Mouse (Mus musculus): Measurements from ENCODE around the gene Chchd6. TPM values are rescaled to one million over a fixed set of nuclear protein-coding genes. Genes with fewer than 3 reads are reported as not detected.

Chchd6 gene
- polyA plus RNA-seq, 1 experiment from 2014 or later: 56.5 TPM

GRCm38 (mm10) chr6:89452356-89452755, 143.1 kb downstream of the Chchd6 start:
- Histone ChIP-seq H3K27me3 (ENCODE audit: control insufficient read depth, insufficient read depth, low read length) (no peaks in the 10 kb centered on the region), H3K4me2 (ENCODE audit: low read length) (no peak overlapping the region), H3K4me3 (ENCODE audit: control insufficient read depth in 1 of 2, insufficient read depth in 1 of 2, low read depth in 1 of 2, low read length in 2 of 2) (no peak overlapping the region), H3K9me3 (ENCODE audit: control insufficient read depth, low read length) (no peaks in the 10 kb centered on the region), H3K4me1 (ENCODE audit: control insufficient read depth in 2 of 2, insufficient read depth in 2 of 2, low read length in 2 of 2) (peaks cover 17 to 35% of the 10 kb centered on the region in 2 experiments), H3K36me3 (ENCODE audit: control insufficient read depth, insufficient read depth, low read length) (no peaks in the 10 kb centered on the region), H3K27ac (replicated peaks in 1 of 2; ENCODE audit: control insufficient read depth in 1 of 2, insufficient read depth in 1 of 2, low read depth in 2 of 2, low read length in 2 of 2) (no peak overlapping the region), H3K9ac (ENCODE audit: low read length) (no peak overlapping the region)
- no peak for ATAC-seq (ENCODE audit: insufficient number of reproducible peaks, insufficient read depth, low FRiP score, low read depth)
- WGBS: 67% methylated on average over 6 of the region's 6 CpGs

- Histone ChIP-seq H3K36me3 (ENCODE audit: control insufficient read depth, insufficient read depth, low read length) (no peaks in the 10 kb centered on the region), H3K4me3 (ENCODE audit: control insufficient read depth in 1 of 2, insufficient read depth in 1 of 2, low read depth in 1 of 2, low read length in 2 of 2) (no peak overlapping the region), H3K9me3 (ENCODE audit: control insufficient read depth, low read length) (no peaks in the 10 kb centered on the region), H3K9ac (ENCODE audit: low read length) (no peak overlapping the region), H3K27me3 (ENCODE audit: control insufficient read depth, insufficient read depth, low read length) (no peaks in the 10 kb centered on the region), H3K4me2 (ENCODE audit: low read length) (no peak overlapping the region), H3K27ac (replicated peaks in 1 of 2; ENCODE audit: control insufficient read depth in 1 of 2, insufficient read depth in 1 of 2, low read depth in 2 of 2, low read length in 2 of 2) (no peak overlapping the region), H3K4me1 (ENCODE audit: control insufficient read depth in 2 of 2, insufficient read depth in 2 of 2, low read length in 2 of 2) (peaks cover 2 to 10% of the 10 kb centered on the region in 2 experiments; a peak in 2 of 4 replicates)
- no peak for ATAC-seq (ENCODE audit: insufficient number of reproducible peaks, insufficient read depth, low FRiP score, low read depth)
- 65% methylated on average over 3 of the region's 3 CpGs for WGBS
These were observed 146.7 kb downstream of the Chchd6 start for GRCm38 (mm10) chr6:89448736-89449135.

- 90% methylated on average over 4 of the region's 4 CpGs for WGBS
- no peaks in the 10 kb centered on the region for H3K9me3 ChIP-seq (ENCODE audit: control insufficient read depth, low read length)
- H3K27me3 ChIP-seq (ENCODE audit: control insufficient read depth, insufficient read depth, low read length): no peaks in the 10 kb centered on the region
- no peak for ATAC-seq (ENCODE audit: insufficient number of reproducible peaks, insufficient read depth, low FRiP score, low read depth)
- no peak overlapping the region for H3K27ac ChIP-seq (replicated peaks in 1 of 2; ENCODE audit: control insufficient read depth in 1 of 2, insufficient read depth in 1 of 2, low read depth in 2 of 2, low read length in 2 of 2)
- H3K4me1 ChIP-seq (ENCODE audit: control insufficient read depth in 2 of 2, insufficient read depth in 2 of 2, low read length in 2 of 2): no peaks in the 10 kb centered on the region
- no peak overlapping the region for H3K4me3 ChIP-seq (ENCODE audit: control insufficient read depth in 1 of 2, insufficient read depth in 1 of 2, low read depth in 1 of 2, low read length in 2 of 2)
- H3K36me3 ChIP-seq (ENCODE audit: control insufficient read depth, insufficient read depth, low read length): no peaks in the 10 kb centered on the region
- H3K9ac ChIP-seq (ENCODE audit: low read length): no peak overlapping the region
- H3K4me2 ChIP-seq (ENCODE audit: low read length): no peak overlapping the region
These were observed 154.8 kb downstream of the Chchd6 start for GRCm38 (mm10) chr6:89440671-89441070.

GRCm38 (mm10) chr6:89431920-89432482, 163.5 kb downstream of the Chchd6 start:
- Histone ChIP-seq H3K27me3 (ENCODE audit: control insufficient read depth, insufficient read depth, low read length) (no peaks in the 10 kb centered on the region), H3K4me2 (ENCODE audit: low read length) (no peak overlapping the region), H3K27ac (replicated peaks in 1 of 2; ENCODE audit: control insufficient read depth in 1 of 2, insufficient read depth in 1 of 2, low read depth in 2 of 2, low read length in 2 of 2) (no peak overlapping the region), H3K9me3 (ENCODE audit: control insufficient read depth, low read length) (no peaks in the 10 kb centered on the region), H3K4me1 (ENCODE audit: control insufficient read depth in 2 of 2, insufficient read depth in 2 of 2, low read length in 2 of 2) (peaks cover 2 to 6% of the 10 kb centered on the region in 2 experiments; a peak in 1 of 4 replicates), H3K9ac (ENCODE audit: low read length) (no peak overlapping the region), H3K36me3 (ENCODE audit: control insufficient read depth, insufficient read depth, low read length) (no peaks in the 10 kb centered on the region), H3K4me3 (ENCODE audit: control insufficient read depth in 1 of 2, insufficient read depth in 1 of 2, low read depth in 1 of 2, low read length in 2 of 2) (no peak overlapping the region)
- no peak for ATAC-seq (ENCODE audit: insufficient number of reproducible peaks, insufficient read depth, low FRiP score, low read depth)
- 44% methylated on average over 2 of the region's 2 CpGs for WGBS

- Histone ChIP-seq H3K27ac (replicated peaks in 1 of 2; ENCODE audit: control insufficient read depth in 1 of 2, insufficient read depth in 1 of 2, low read depth in 2 of 2, low read length in 2 of 2) (no peak overlapping the region), H3K4me3 (ENCODE audit: control insufficient read depth in 1 of 2, insufficient read depth in 1 of 2, low read depth in 1 of 2, low read length in 2 of 2) (no peak overlapping the region), H3K4me2 (ENCODE audit: low read length) (no peak overlapping the region), H3K9me3 (ENCODE audit: control insufficient read depth, low read length) (no peaks in the 10 kb centered on the region), H3K27me3 (ENCODE audit: control insufficient read depth, insufficient read depth, low read length) (no peaks in the 10 kb centered on the region), H3K9ac (ENCODE audit: low read length) (no peak overlapping the region), H3K36me3 (ENCODE audit: control insufficient read depth, insufficient read depth, low read length) (no peaks in the 10 kb centered on the region), H3K4me1 (ENCODE audit: control insufficient read depth in 2 of 2, insufficient read depth in 2 of 2, low read length in 2 of 2) (peaks cover 2 to 6% of the 10 kb centered on the region in 2 experiments; a peak in 1 of 4 replicates)
- ATAC-seq (ENCODE audit: insufficient number of reproducible peaks, insufficient read depth, low FRiP score, low read depth): no peak
These were observed 164.7 kb downstream of the Chchd6 start for GRCm38 (mm10) chr6:89430749-89431148.

- H3K9me3 ChIP-seq (ENCODE audit: control insufficient read depth, low read length): no peaks in the 10 kb centered on the region
- H3K4me2 ChIP-seq (ENCODE audit: low read length): no peak overlapping the region
- no peak overlapping the region for H3K27ac ChIP-seq (replicated peaks in 1 of 2; ENCODE audit: control insufficient read depth in 1 of 2, insufficient read depth in 1 of 2, low read depth in 2 of 2, low read length in 2 of 2)
- H3K4me1 ChIP-seq (ENCODE audit: control insufficient read depth in 2 of 2, insufficient read depth in 2 of 2, low read length in 2 of 2): peaks cover 2 to 6% of the 10 kb centered on the region in 2 experiments; a peak in 1 of 4 replicates
- H3K4me3 ChIP-seq (ENCODE audit: control insufficient read depth in 1 of 2, insufficient read depth in 1 of 2, low read depth in 1 of 2, low read length in 2 of 2): no peak overlapping the region
- no peaks in the 10 kb centered on the region for H3K27me3 ChIP-seq (ENCODE audit: control insufficient read depth, insufficient read depth, low read length)
- no peak overlapping the region for H3K9ac ChIP-seq (ENCODE audit: low read length)
- ATAC-seq (ENCODE audit: insufficient number of reproducible peaks, insufficient read depth, low FRiP score, low read depth): no peak
- no peaks in the 10 kb centered on the region for H3K36me3 ChIP-seq (ENCODE audit: control insufficient read depth, insufficient read depth, low read length)
- WGBS: 64% methylated on average over 2 of the region's 2 CpGs
These were observed 166.6 kb downstream of the Chchd6 start for GRCm38 (mm10) chr6:89428661-89429375.

GRCm38 (mm10) chr6:89424461-89424860, 171.0 kb downstream of the Chchd6 start:
- H3K36me3 ChIP-seq (ENCODE audit: control insufficient read depth, insufficient read depth, low read length): no peaks in the 10 kb centered on the region

More at GRCm38 (mm10) chr6:89424461-89424860, 171.0 kb downstream of the Chchd6 start:
- Histone ChIP-seq H3K9me3 (ENCODE audit: control insufficient read depth, low read length) (no peaks in the 10 kb centered on the region), H3K27ac (replicated peaks in 1 of 2; ENCODE audit: control insufficient read depth in 1 of 2, insufficient read depth in 1 of 2, low read depth in 2 of 2, low read length in 2 of 2) (no peak overlapping the region), H3K4me1 (ENCODE audit: control insufficient read depth in 2 of 2, insufficient read depth in 2 of 2, low read length in 2 of 2) (no peaks in the 10 kb centered on the region), H3K27me3 (ENCODE audit: control insufficient read depth, insufficient read depth, low read length) (no peaks in the 10 kb centered on the region), H3K4me2 (ENCODE audit: low read length) (no peak overlapping the region), H3K4me3 (ENCODE audit: control insufficient read depth in 1 of 2, insufficient read depth in 1 of 2, low read depth in 1 of 2, low read length in 2 of 2) (no peak overlapping the region), H3K9ac (ENCODE audit: low read length) (no peak overlapping the region)
- ATAC-seq (ENCODE audit: insufficient number of reproducible peaks, insufficient read depth, low FRiP score, low read depth): no peak
- 81% methylated on average over 1 of the region's 1 CpGs for WGBS

All from heart, embryonic 14.5 days (tissue).